Mouse (Mus musculus): Measurements from ENCODE around the gene Cacna1d. TPM values are rescaled to one million over a fixed set of nuclear protein-coding genes. Genes with fewer than 3 reads are reported as not detected.

Cacna1d gene
- total and polyA plus RNA-seq, 3 experiments: not detected

GRCm38 (mm10) chr14:30455801-30456595, 35.3 kb downstream of the Cacna1d start:
- no peak for DNase-seq (ENCODE audit: low read depth, low spot score)
- Histone ChIP-seq H3K27me3 (ENCODE audit: control insufficient read depth in 1 of 2, insufficient read depth in 2 of 2, low read length in 2 of 2) (peaks cover 7 to 12% of the 10 kb centered on the region in 2 experiments), H3K4me1 (ENCODE audit: control insufficient read depth in 1 of 2, insufficient read depth in 2 of 2, low read length in 2 of 2) (peaks cover 0 to 13% of the 10 kb centered on the region in 2 experiments; a peak in 2 of 4 replicates), H3K79me2 (ENCODE audit: control insufficient read depth, insufficient read depth, low read length, poor library complexity) (no peaks in the 10 kb centered on the region), H3K36me3 (ENCODE audit: control insufficient read depth in 1 of 2, insufficient read depth in 2 of 2, low read length in 2 of 2) (peaks cover 0 to 5% of the 10 kb centered on the region in 2 experiments; a peak in 2 of 4 replicates), H3K9ac (ENCODE audit: control insufficient read depth, low read depth, low read length, poor library complexity, severe bottlenecking) (no peak overlapping the region), H3K9me3 (replicated peaks; ENCODE audit: insufficient read depth, low read length) (no peaks in the 10 kb centered on the region), H3K4me3 (ENCODE audit: control insufficient read depth in 1 of 2, insufficient read depth in 1 of 2, low read depth in 2 of 2, low read length in 2 of 2) (no peak overlapping the region), H3K27ac (ENCODE audit: control insufficient read depth, low read depth, low read length) (no peak overlapping the region)
- no peak for TF ChIP-seq HCFC1 (IDR thresholded peaks at IDR 0.05; ENCODE audit: low read depth, low read length)
- TF ChIP-seq POLR2AphosphoS5 (IDR thresholded peaks at IDR 0.05; ENCODE audit: borderline replicate concordance, low read depth, low read length): no peak
- no peak for TF ChIP-seq SIN3A (IDR thresholded peaks at IDR 0.05; ENCODE audit: low read length)
- TF ChIP-seq E2F4 (IDR thresholded peaks at IDR 0.05; ENCODE audit: borderline replicate concordance, low read depth, low read length): no peak
- no peak for TF ChIP-seq CHD2 (IDR thresholded peaks at IDR 0.05; ENCODE audit: low read length)
- TF ChIP-seq MAZ (IDR thresholded peaks at IDR 0.05; ENCODE audit: low read depth, low read length): no peak
- no peak for TF ChIP-seq KAT2A (conservative IDR thresholded peaks at IDR 0.05; ENCODE audit: low read depth, low read length)
- TF ChIP-seq CHD1 (IDR thresholded peaks at IDR 0.05; ENCODE audit: low read depth, low read length): no peak
- no peak for TF ChIP-seq CTCF (IDR thresholded peaks at IDR 0.05 in 2 of 3, conservative IDR thresholded peaks at IDR 0.05 in 1 of 3; ENCODE audit: control insufficient read depth in 1 of 3, insufficient read depth in 1 of 3, low read depth in 2 of 3, low read length in 3 of 3, poor library complexity in 1 of 3, severe bottlenecking in 1 of 3)
- no peak for TF ChIP-seq ZNF384 (IDR thresholded peaks at IDR 0.05; ENCODE audit: low read depth, low read length)
- TF ChIP-seq USF1 (IDR thresholded peaks at IDR 0.05; ENCODE audit: low read depth, low read length): no peak
- TF ChIP-seq USF2 (IDR thresholded peaks at IDR 0.05; ENCODE audit: borderline replicate concordance in 1 of 2, insufficient read depth in 1 of 2, low read depth in 1 of 2, low read length in 2 of 2): no peak
- TF ChIP-seq POLR2A (IDR thresholded peaks at IDR 0.05; ENCODE audit: control insufficient read depth in 1 of 2, insufficient read depth in 1 of 2, low read depth in 1 of 2, low read length in 2 of 2, poor library complexity in 1 of 2): no peak
- TF ChIP-seq NELFE (IDR thresholded peaks at IDR 0.05; ENCODE audit: low read depth, low read length): no peak
- no peak for TF ChIP-seq TBP (IDR thresholded peaks at IDR 0.05; ENCODE audit: low read depth, low read length)
- TF ChIP-seq ZC3H11A (IDR thresholded peaks at IDR 0.05; ENCODE audit: low read depth, low read length): no peak
- TF ChIP-seq POLR2AphosphoS2 (IDR thresholded peaks at IDR 0.05; ENCODE audit: low read length): no peak
- TF ChIP-seq TAL1 (IDR thresholded peaks at IDR 0.05; ENCODE audit: low read length): no peak

GRCm38 (mm10) chr14:30439915-30440314, 51.3 kb downstream of the Cacna1d start:
- Histone ChIP-seq H3K4me3 (ENCODE audit: control insufficient read depth in 1 of 2, insufficient read depth in 1 of 2, low read depth in 2 of 2, low read length in 2 of 2) (no peak overlapping the region), H3K9ac (ENCODE audit: control insufficient read depth, low read depth, low read length, poor library complexity, severe bottlenecking) (no peak overlapping the region), H3K79me2 (ENCODE audit: control insufficient read depth, insufficient read depth, low read length, poor library complexity) (no peaks in the 10 kb centered on the region), H3K36me3 (ENCODE audit: control insufficient read depth in 1 of 2, insufficient read depth in 2 of 2, low read length in 2 of 2) (no peaks in the 10 kb centered on the region), H3K27me3 (ENCODE audit: control insufficient read depth in 1 of 2, insufficient read depth in 2 of 2, low read length in 2 of 2) (peaks cover 9 to 14% of the 10 kb centered on the region in 2 experiments), H3K9me3 (replicated peaks; ENCODE audit: insufficient read depth, low read length) (no peaks in the 10 kb centered on the region), H3K4me1 (ENCODE audit: control insufficient read depth in 1 of 2, insufficient read depth in 2 of 2, low read length in 2 of 2) (no peaks in the 10 kb centered on the region), H3K27ac (ENCODE audit: control insufficient read depth, low read depth, low read length) (no peak overlapping the region)
- no peak for DNase-seq (ENCODE audit: low read depth, low spot score)
- no peak for TF ChIP-seq KAT2A (conservative IDR thresholded peaks at IDR 0.05; ENCODE audit: low read depth, low read length)
- no peak for TF ChIP-seq POLR2A (IDR thresholded peaks at IDR 0.05; ENCODE audit: control insufficient read depth in 1 of 2, insufficient read depth in 1 of 2, low read depth in 1 of 2, low read length in 2 of 2, poor library complexity in 1 of 2)
- TF ChIP-seq UBTF (IDR thresholded peaks at IDR 0.05; ENCODE audit: borderline replicate concordance, insufficient read depth, low read depth, low read length): no peak
- TF ChIP-seq ZKSCAN1 (IDR thresholded peaks at IDR 0.05; ENCODE audit: low read depth, low read length): no peak
- TF ChIP-seq SIN3A (IDR thresholded peaks at IDR 0.05; ENCODE audit: low read length): no peak
- TF ChIP-seq CHD1 (IDR thresholded peaks at IDR 0.05; ENCODE audit: low read depth, low read length): no peak
- TF ChIP-seq MAX (IDR thresholded peaks at IDR 0.05; ENCODE audit: low read length): no peak
- no peak for TF ChIP-seq TBP (IDR thresholded peaks at IDR 0.05; ENCODE audit: low read depth, low read length)
- no peak for TF ChIP-seq NELFE (IDR thresholded peaks at IDR 0.05; ENCODE audit: low read depth, low read length)
- no peak for TF ChIP-seq USF2 (IDR thresholded peaks at IDR 0.05; ENCODE audit: borderline replicate concordance in 1 of 2, insufficient read depth in 1 of 2, low read depth in 1 of 2, low read length in 2 of 2)
- no peak for TF ChIP-seq TCF12 (IDR thresholded peaks at IDR 0.05; ENCODE audit: low read depth, low read length)
- no peak for TF ChIP-seq JUND (IDR thresholded peaks at IDR 0.05; ENCODE audit: low read depth, low read length)
- no peak for TF ChIP-seq CTCF (IDR thresholded peaks at IDR 0.05 in 2 of 3, conservative IDR thresholded peaks at IDR 0.05 in 1 of 3; ENCODE audit: control insufficient read depth in 1 of 3, insufficient read depth in 1 of 3, low read depth in 2 of 3, low read length in 3 of 3, poor library complexity in 1 of 3, severe bottlenecking in 1 of 3)
- TF ChIP-seq MYC (IDR thresholded peaks at IDR 0.05; ENCODE audit: low read depth, low read length): no peak
- no peak for TF ChIP-seq MAFK (IDR thresholded peaks at IDR 0.05; ENCODE audit: borderline replicate concordance, low read depth, low read length)
- TF ChIP-seq POLR2AphosphoS2 (IDR thresholded peaks at IDR 0.05; ENCODE audit: low read length): no peak
- no peak for TF ChIP-seq MXI1 (IDR thresholded peaks at IDR 0.05; ENCODE audit: low read depth, low read length)
- TF ChIP-seq RAD21 (IDR thresholded peaks at IDR 0.05; ENCODE audit: low read depth, low read length): no peak

Measured in MEL (cell line).